Mouse (Mus musculus) brain, embryonic 14.5 days (tissue): ENCODE measurements at regions not wholly inside any gene's neighbourhood (a gene's known extent, or its start where the extent isn't known, plus 50 kb on each side); places are given as distances from the start of the nearest gene placed in this dataset.

Experiments used
- CTCF ChIP-seq: fragments of 200-500 bp; IDR thresholded peaks from 2 replicates; pipeline ENCODE4 v1.5.1; 2012; ENCODE audit warnings: inconsistent platforms, mild to moderate bottlenecking, moderate library complexity, borderline replicate concordance; ENCODE audit not compliant: insufficient read depth, insufficient read length; ENCODE audit errors: extremely low read depth
- POLR2A ChIP-seq: fragments of 200-500 bp; IDR thresholded peaks from 2 replicates; pipeline ENCODE4 v1.6.1; 2012; ENCODE audit warnings: mild to moderate bottlenecking, inconsistent platforms, borderline replicate concordance; ENCODE audit not compliant: poor library complexity, insufficient read depth, insufficient read length, severe bottlenecking; ENCODE audit errors: extremely low read depth

DNA sequence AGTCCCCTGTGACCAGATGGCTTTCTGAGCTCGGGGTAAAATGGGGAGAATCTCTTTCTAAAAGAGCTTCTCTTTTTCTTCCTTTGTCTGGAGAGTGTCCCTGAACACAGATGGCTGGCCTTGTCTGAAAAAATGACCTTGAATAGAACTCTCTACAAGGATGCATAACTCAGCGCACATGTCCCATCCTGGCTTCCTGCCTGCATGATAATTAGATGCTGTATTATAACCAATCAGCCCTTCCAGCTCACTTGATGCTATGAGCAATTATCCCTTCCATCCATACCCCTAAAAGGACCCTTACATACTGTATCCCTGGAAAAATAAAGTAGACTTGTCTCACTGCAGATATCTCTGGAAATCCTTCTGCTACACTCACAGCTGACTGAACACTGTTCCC is 199.7 kb upstream of the Slc7a11 start:
- TF ChIP-seq POLR2A (no peak), CTCF (no peak)
